Mouse (Mus musculus): ENCODE measurements at regions not wholly inside any gene's neighbourhood (a gene's known extent, or its start where the extent isn't known, plus 50 kb on each side); places are given as distances from the start of the nearest gene placed in this dataset.

GRCm38 (mm10) chr1:168680674-168681073 lies 248.6 kb upstream of the Pbx1 start:
- TF ChIP-seq CTCF (conservative IDR thresholded peaks at IDR 0.05; ENCODE audit: insufficient read depth, insufficient read length, low read depth, low read length) (no peak), POLR2A (IDR thresholded peaks at IDR 0.05; ENCODE audit: low read depth, low read length) (no peak)

Measured in kidney, adult 2 months (tissue).